11 mouse cellular contexts compared by ENCODE assay signal in the genomic region with DNA sequence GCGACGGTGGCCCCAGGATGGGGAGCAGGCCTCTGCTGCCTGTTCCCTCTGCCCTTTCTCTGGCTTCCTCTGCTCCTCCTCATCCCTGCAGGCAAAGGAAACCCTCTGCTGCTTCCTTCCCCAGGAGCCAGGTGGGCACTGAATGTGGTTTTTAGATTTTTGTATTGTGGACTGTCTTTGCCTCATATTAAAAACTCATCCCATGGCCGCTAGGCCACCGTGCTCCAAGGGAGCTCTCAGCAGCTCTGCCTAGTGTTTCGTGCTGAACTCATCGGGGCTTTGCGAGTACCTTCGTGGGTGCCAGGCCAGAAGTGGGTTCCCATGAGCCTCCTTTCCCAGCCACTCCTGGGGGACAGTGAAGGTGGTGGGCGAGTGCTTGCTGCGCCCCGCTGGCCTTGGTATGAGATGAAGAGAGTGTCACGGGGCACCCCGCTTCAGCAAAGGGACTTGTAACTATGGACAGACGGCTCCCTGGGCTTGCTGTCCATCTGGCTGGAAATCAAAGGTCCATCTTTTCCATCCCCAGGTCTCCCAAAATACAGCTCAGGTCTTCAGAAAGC. TPM values are rescaled to one million over a fixed set of nuclear protein-coding genes. Genes with fewer than 3 reads are reported as not detected.
A peak's percentile ranks its signal among the peaks of the same experiment; 100 is the strongest.
DNase-seq lines count a peak whose midpoint lies in the region; ATAC-seq lines count a peak whose summit lies in the region.
"Had no signal": no experiment of that assay in that cellular context is flagged by ENCODE, and none has a peak within 500 bp of the region (broad histone marks: within the 10 kb centered on the region; RNA-seq: fewer than 3 reads in every experiment).

No protein-coding gene starts in this region.

- peak; percentile 63 for DNase-seq in cerebellum, adult 11-12 months
- DNase-seq in lung, postnatal 14 days, result no peak
- no peak for DNase-seq in frontal cortex, postnatal 14 days (ENCODE audit: low spot score in 2 of 2)
- no peak for DNase-seq in thymus, postnatal 4 days
- DNase-seq: adrenal gland, adult 8-10 months; kidney, postnatal 25 days had no signal

- no peak overlapping the region for H3K9ac ChIP-seq in lung, embryonic 15.5 days
- H3K9ac ChIP-seq in hindbrain, embryonic 13.5 days, result peak overlapping the region; percentile 25; the same call in 1 of the 2 replicates
- no peak overlapping the region for H3K9ac ChIP-seq in neural tube, embryonic 14.5 days (replicated peaks; ENCODE audit: low read depth, low read length)

- H3K27me3 ChIP-seq in lung, embryonic 15.5 days, result no peaks in the 10 kb centered on the region
- H3K27me3 ChIP-seq in hindbrain, embryonic 13.5 days, result no peaks in the 10 kb centered on the region
- H3K27me3 ChIP-seq in neural tube, embryonic 14.5 days (ENCODE audit: control insufficient read depth, insufficient read depth, low read length), result no peaks in the 10 kb centered on the region

- H3K4me1 ChIP-seq in lung, embryonic 15.5 days, result peaks cover 34% of the 10 kb centered on the region
- H3K4me1 ChIP-seq in hindbrain, embryonic 13.5 days (replicated peaks), result peaks cover 36% of the 10 kb centered on the region
- H3K4me1 ChIP-seq in neural tube, embryonic 14.5 days (ENCODE audit: control insufficient read depth, insufficient read depth, low read length), result peaks cover 11% of the 10 kb centered on the region; the same call in 1 of the 2 replicates

- H3K4me2 ChIP-seq in lung, embryonic 15.5 days, result no peak overlapping the region
- H3K4me2 ChIP-seq in hindbrain, embryonic 13.5 days, result no peak overlapping the region
- H3K4me2 ChIP-seq in neural tube, embryonic 14.5 days (ENCODE audit: low read depth, low read length), result no peak overlapping the region

- peak overlapping the region; percentile 88 for H3K27ac ChIP-seq in lung, embryonic 15.5 days
- H3K27ac ChIP-seq in hindbrain, embryonic 13.5 days, result peak overlapping the region; percentile 92
- peak overlapping the region; percentile 76; the same call in 1 of the 2 replicates for H3K27ac ChIP-seq in neural tube, embryonic 14.5 days (ENCODE audit: low read depth, low read length)

- peaks cover 60% of the 10 kb centered on the region for H3K36me3 ChIP-seq in lung, embryonic 15.5 days
- H3K36me3 ChIP-seq in hindbrain, embryonic 13.5 days, result peaks cover 68% of the 10 kb centered on the region
- peaks cover 52% of the 10 kb centered on the region for H3K36me3 ChIP-seq in neural tube, embryonic 14.5 days (ENCODE audit: control insufficient read depth, insufficient read depth, low read length)

- ATAC-seq in cerebellum, adult (ENCODE audit: insufficient number of reproducible peaks, low FRiP score, low TSS enrichment), result no peak
- no peak for ATAC-seq in lung, embryonic 15.5 days (ENCODE audit: borderline replicate concordance, extremely low read depth, low FRiP score, low TSS enrichment)
- ATAC-seq in hindbrain, embryonic 13.5 days (ENCODE audit: low FRiP score), result no peak
- no peak for ATAC-seq in neural tube, embryonic 14.5 days (ENCODE audit: low read depth)
- ATAC-seq: lung, postnatal 0 days had no signal

- H3K4me3 ChIP-seq in lung, embryonic 15.5 days, result no peak overlapping the region
- no peak overlapping the region for H3K4me3 ChIP-seq in hindbrain, embryonic 13.5 days
- H3K4me3 ChIP-seq in neural tube, embryonic 14.5 days (ENCODE audit: low read depth, low read length), result no peak overlapping the region

- no peaks in the 10 kb centered on the region for H3K9me3 ChIP-seq in lung, embryonic 15.5 days
- H3K9me3 ChIP-seq in hindbrain, embryonic 13.5 days, result no peaks in the 10 kb centered on the region
- no peaks in the 10 kb centered on the region for H3K9me3 ChIP-seq in neural tube, embryonic 14.5 days (ENCODE audit: control insufficient read depth, low read length)

- WGBS in lung, embryonic 15.5 days, result 86% methylated on average over 14 of the region's 14 CpGs
- 92% methylated on average over 14 of the region's 14 CpGs for WGBS in hindbrain, embryonic 13.5 days
- WGBS in neural tube, embryonic 14.5 days, result 92% methylated on average over 14 of the region's 14 CpGs

RNA-seq across cellular contexts. Expression of gene Mcts2, which starts 18.1 kb away (rescaled TPM):
- 27.1 and 28.5 TPM in 2 replicates for polyA plus RNA-seq in lung, embryonic 15.5 days (2015; fragmentation: Nextera tagmentation; extraction: Ambion mirVana)
- 39.4 and 47.2 TPM in 2 replicates for polyA plus RNA-seq in hindbrain, embryonic 13.5 days (2015; fragmentation: Nextera tagmentation; extraction: Ambion mirVana)
- 40.2 and 43.8 TPM in 2 replicates for polyA plus RNA-seq in neural tube, embryonic 14.5 days (2014; fragmentation: Nextera tagmentation; extraction: Ambion mirVana)

RNA-seq across cellular contexts. Expression of gene Id1, which starts 31.2 kb away (rescaled TPM):
- polyA plus RNA-seq in lung, embryonic 15.5 days (2015; fragmentation: Nextera tagmentation; extraction: Ambion mirVana), result 134 and 143 TPM in 2 replicates
- polyA plus RNA-seq in hindbrain, embryonic 13.5 days (2015; fragmentation: Nextera tagmentation; extraction: Ambion mirVana), result 68.7 and 87.0 TPM in 2 replicates
- polyA plus RNA-seq in neural tube, embryonic 14.5 days (2014; fragmentation: Nextera tagmentation; extraction: Ambion mirVana), result 49.9 and 50.4 TPM in 2 replicates

RNA-seq across cellular contexts. Expression of gene H13, which starts 35.6 kb away (rescaled TPM):
- 97.7 and 104 TPM in 2 replicates for polyA plus RNA-seq in lung, embryonic 15.5 days (2015; fragmentation: Nextera tagmentation; extraction: Ambion mirVana)
- 168 and 169 TPM in 2 replicates for polyA plus RNA-seq in hindbrain, embryonic 13.5 days (2015; fragmentation: Nextera tagmentation; extraction: Ambion mirVana)
- 156 and 160 TPM in 2 replicates for polyA plus RNA-seq in neural tube, embryonic 14.5 days (2014; fragmentation: Nextera tagmentation; extraction: Ambion mirVana)

RNA-seq across cellular contexts. Expression of gene Cox4i2, which starts 49.1 kb away (rescaled TPM):
- 74.8 and 81.0 TPM in 2 replicates for polyA plus RNA-seq in lung, embryonic 15.5 days (2015; fragmentation: Nextera tagmentation; extraction: Ambion mirVana)
- polyA plus RNA-seq in hindbrain, embryonic 13.5 days (2015; fragmentation: Nextera tagmentation; extraction: Ambion mirVana), result 4.6 and 5.4 TPM in 2 replicates
- polyA plus RNA-seq in neural tube, embryonic 14.5 days (2014; fragmentation: Nextera tagmentation; extraction: Ambion mirVana), result 3.6 and 4.5 TPM in 2 replicates
